Mouse (Mus musculus) megakaryocyte progenitor cell, adult 5-6 weeks (primary cell): ENCODE results near the gene Gnb5. TPM values are rescaled to one million over a fixed set of nuclear protein-coding genes. Genes with fewer than 3 reads are reported as not detected.

Experiments
- ATAC-seq: replicated peaks from 2 replicates; pipeline ENCODE4 v1.8.0; 2016; ENCODE audit warnings: mild to moderate bottlenecking, moderate TSS enrichment, inconsistent platforms; ENCODE audit not compliant: poor library complexity
- total RNA-seq, 2 experiments: library from RNA; stranded (forward) in 1 of 2; stranded (reverse) in 1 of 2; fragments of 157-497, 149-512 nt in 1 of 2; fragments of 200-1000 nt in 1 of 2; gene quantifications; 2 replicates each; pipeline versions ENCODE4 v1.2.3 to v1.2.4; 2015 to 2017

Gene Gnb5
- total RNA-seq (2015), result 0.51 and 0.67 TPM in 2 replicates
- 1.00 and 2.1 TPM in 2 replicates for total RNA-seq (2017)

DNA sequence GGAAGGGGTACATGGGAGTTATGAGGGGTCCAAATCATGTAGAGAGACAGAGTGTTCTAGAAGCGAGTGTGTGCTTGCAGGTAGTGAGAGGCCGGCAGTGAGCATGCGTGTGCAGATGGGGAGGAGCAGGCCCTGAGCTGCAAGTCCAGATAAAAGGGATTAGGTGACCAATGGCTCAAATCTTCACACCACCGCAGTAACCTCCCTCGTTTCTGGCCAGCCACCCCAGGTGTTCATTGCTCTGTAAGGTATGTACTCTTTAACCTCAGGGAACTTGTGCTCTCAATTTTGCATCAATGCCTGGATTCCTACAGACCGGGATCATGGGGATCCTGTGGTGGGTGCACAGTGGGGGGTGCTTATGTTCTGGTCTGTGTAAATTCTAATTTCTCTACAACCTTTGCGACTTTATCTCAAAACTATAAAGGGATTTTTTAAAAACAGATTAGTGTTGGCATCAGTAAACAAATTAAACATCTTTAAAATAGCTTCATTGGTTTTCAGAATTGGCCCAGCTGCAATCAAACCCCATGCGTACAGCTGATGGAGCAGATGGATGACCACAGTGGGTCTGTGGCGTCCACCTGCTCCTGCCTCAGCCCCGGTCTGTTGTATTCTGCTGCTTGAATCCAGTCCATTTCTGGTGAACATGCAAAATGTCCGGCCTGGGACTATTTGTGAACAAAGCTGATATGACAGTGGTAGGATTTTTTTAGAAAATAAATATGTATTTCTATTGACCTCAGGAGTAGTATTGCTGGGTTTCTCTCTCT, at the start of gene Gnb5:
TSS of gene Gnb5 (plus strand) at position 163 of the 773 bp plus-strand sequence.
- ATAC-seq, result no peak

DNA sequence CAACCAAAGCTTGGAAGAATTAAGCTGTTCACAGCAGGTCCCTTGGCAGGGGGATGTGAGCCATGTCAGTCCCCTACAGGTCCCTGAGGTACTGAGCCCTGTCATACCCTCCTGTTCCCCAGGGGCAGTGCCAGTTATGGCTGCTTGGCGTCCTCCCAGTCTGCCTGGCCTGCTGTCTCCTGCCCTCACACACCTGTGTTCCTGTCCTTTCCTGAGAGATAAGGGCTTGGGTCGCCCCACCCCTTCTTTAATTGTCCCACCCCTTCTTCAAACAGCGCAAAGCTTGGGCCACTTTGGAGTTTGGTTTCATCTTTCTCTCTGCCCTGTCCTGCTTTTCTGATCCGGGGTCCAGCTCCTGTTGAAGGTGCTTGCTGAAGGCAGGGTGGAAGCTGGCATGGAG, 47.3 kb upstream of the Gnb5 start:
- ATAC-seq, result no peak

DNA sequence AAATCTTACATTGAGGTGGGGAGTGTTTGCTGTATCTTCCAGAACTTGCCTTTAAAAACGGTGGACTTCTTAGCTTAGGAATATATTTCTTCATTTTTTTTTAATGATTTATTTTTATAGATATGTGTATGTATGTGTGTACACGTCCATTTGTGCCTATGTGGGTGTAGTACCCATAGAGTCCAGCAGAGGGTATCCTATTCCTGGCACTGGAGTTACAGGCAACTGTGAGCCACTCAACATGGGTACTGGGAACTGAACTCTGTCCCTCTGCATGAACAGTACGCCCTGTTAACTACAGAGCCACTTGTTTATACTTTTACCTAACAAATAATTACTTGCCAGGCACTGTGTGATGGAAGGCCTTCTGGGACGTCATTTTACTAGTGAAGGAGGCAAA, 46.4 kb upstream of the Gnb5 start:
- no peak for ATAC-seq

DNA sequence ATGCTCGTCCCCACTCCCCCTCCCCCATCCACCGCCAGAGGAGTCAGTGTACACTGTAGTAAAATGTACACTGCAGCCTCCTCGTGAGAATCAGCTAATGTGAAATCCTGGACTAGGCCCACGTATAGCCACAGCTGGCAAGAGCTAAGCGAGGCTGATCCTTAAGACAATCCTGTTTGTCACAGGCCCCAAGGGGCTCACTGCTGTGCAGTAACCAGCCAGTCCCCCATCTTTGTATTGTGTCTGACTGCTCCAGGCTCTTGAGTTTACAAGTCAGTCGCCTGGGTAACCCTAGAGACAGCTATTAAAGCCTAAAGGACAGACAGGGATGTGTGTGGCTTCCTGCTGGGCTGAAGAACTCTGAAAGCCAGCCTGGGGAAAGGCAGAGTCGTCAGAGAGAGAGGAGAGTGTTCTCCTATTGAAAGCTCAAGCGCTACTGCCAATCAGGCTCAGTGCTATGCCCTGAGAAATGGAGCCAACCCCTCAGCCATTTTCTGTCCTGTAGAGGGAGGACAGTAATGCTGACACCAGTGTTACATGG, 44.7 kb upstream of the Gnb5 start:
- no peak for ATAC-seq

DNA sequence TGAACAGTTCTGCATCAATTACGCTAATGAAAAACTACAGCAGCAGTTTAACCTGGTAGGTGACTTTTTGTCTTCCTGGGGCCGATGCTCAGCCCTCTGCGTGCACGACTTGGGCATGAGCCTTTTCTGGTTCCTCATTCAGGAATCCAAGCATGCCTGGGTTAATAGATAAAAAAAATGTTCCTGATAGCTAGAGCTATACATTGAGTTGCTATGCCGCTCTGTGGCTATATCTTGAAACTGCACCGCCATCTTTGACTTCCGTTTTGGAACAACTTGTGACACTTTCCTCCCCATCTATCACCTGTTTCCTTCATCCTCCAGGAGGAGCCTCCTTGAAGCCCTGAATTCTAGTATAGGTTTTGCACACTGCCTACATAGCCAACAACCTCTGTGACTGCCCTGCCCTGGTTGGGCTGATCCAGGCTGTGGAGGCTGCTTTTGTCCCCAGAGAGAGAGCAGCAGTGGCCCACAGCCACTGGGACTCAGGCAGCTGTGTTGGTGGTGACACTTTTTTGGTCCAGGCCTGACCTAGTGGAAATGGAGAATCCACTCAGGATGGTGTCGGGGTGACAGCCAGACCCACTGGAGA, 43.8 kb upstream of the Gnb5 start:
- peak; percentile 87 for ATAC-seq

DNA sequence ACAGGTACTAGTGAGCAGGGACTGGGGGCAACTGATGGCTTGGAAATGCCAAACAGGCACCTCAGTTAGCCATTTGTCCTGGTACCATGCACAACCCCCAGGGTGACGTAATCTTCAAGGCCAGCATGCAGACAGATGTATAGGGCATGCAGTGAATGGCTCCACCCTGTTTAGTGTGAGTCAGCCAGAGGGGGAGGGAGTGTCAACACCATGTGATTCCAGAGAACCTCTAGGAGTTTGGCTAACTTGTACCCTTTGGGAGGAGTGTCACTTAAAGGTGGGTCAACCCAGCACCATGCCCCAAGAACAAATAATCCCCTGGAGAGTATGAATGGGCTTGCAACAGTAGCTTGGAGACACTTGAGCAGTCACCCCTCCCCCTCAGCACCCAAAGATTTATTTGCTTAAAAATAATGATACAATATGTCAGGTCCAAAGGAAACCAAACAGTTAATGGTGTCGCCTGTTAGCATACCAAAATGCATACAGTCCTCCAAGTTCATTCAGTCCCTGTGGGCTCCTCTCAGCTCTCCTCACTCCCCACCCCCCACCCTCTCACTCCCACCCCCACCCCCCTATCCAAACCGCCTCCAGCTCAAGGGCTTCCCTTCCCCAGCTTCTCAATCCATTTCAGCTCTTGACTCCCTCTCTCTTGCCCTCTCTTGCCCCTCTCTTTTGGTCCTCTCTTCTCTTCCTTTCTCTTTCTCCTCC, 41.9 kb upstream of the Gnb5 start:
- peak; percentile 47 for ATAC-seq

DNA sequence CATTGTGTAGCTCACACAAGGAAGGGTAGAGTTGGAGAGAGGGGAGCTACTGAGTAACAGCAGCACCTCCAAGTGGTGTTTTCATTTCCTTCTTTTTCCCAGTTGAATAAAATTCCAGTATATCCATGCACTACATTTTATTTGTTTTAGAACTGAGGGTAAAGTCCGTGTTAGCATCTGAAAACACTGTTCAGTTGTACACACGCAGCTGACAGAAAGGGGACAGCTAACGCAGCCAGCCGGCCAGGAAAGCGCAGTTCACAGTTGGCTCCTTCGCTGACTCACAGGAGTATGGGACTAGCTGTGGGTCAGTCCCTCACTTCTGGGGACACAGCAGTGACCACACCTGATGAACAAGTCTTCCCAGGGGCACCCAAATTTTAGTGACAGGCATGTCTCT, 38.9 kb upstream of the Gnb5 start:
- ATAC-seq, result no peak

DNA sequence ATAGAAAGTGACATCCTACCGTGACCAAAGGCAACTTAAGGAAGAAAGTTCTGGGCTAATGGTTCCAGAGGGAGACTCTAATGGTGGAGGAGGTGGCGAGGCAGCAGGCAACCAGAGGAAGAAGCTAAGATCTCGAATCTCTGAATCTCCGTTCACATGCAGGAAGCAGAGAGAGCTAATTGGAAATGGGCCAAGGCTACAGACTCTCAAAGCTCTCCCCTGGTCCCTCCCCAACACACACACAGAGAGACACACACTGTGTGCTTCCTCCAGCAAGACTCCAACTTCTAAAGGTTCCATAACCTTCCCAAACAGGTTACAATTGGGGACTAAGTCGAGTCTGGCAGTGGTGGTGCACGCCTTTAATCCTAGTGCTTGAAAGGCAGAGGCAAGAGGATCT, 35.7 kb upstream of the Gnb5 start:
- no peak for ATAC-seq

DNA sequence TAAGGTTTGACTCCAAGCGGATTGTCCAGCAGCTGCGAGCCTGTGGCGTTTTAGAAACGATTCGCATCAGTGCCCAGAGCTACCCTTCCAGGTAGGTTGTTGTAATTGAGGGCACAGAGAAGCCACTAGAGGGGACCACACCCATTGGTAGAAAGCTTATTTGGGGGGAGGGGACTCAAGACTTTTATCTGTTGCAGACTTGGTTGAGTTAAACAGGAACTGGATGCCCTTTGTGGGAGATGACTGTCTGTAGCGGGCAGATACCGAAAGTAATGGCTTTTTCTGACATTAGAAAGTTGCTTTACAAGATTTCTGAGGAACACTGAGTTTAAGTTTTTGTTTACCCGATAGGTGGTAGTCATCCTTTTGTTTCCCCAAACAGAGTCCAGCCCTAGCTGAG, 34.5 kb upstream of the Gnb5 start:
- peak; percentile 56 for ATAC-seq

DNA sequence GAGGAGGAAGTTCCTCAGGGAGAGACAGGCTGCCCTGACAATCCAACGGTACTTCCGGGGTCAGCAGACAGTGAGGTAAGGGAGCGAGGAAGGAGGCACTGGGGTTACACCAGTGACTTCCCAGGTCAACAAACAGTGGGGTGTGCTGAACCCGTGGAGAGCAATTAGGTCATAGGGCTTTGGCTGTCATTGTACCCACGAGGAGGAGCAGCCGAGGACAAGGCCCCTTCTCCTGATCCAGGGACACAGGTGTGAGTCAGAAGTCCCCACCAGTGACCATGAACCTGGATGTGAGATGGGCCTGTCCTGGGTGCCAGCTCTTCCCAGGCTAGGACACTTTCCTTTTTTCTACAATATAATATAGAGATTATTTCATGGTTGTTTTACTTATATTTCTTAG, 32.4 kb upstream of the Gnb5 start:
- ATAC-seq, result no peak

DNA sequence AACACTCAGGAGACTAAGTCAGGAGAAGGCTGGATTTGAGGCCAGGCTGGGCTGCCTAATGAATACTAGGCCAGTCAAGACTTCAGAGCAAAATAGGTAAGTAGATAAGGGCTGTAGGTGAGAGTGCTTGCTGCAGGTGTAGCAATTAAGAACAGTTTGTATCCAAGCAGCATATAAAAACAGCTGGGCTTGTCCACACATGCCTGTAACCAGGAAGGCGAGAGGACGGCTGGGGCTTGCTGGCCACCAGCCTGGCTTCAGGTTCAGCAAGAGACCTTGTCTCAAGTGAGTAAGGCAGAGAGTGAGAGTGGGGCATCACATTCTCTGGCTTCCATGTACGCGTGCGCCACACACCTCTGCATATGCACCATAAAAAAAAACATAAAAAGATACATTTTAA, 31.6 kb upstream of the Gnb5 start:
- ATAC-seq, result no peak

DNA sequence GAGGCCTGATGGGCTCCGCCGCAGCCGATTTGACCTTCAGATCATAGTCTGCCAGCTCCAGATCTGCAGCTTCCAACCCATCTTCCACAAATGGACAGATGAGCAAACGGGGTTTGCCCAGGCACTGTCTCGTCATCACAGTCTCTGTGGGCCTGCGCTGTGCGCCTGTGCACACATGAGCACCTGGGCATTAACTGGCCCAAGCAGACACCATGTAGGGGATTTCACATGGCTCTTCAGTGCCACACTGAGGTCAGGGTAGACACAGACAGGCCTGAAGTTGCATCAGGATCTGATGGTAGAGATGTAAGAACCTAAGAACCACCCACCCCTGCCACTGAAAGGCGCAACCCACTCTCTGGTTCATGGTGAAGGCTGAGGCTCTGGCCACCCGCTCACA, 31.0 kb upstream of the Gnb5 start:
- 0 out of 2 replicates have a peak, but pooled peaks have one; percentile 9 for ATAC-seq

DNA sequence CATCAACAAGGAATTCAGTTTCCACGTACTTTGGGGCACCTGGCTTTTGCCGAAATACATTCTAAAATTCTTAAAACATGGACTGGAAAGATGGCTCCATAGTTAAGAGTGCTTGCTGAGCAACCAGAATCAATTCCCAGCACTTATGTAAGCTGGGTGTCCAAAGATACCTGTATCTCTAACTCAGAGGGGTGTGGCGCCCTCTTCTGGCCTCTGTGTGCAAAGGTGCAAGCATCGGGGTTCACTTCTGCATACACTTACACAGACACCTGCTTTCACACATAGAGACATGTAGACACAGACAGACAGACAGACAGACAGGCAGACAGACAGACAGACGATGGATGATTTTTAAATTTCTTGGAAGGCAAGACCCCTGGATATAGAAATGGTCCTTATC, 25.3 kb upstream of the Gnb5 start:
- peak; percentile 69 for ATAC-seq

DNA sequence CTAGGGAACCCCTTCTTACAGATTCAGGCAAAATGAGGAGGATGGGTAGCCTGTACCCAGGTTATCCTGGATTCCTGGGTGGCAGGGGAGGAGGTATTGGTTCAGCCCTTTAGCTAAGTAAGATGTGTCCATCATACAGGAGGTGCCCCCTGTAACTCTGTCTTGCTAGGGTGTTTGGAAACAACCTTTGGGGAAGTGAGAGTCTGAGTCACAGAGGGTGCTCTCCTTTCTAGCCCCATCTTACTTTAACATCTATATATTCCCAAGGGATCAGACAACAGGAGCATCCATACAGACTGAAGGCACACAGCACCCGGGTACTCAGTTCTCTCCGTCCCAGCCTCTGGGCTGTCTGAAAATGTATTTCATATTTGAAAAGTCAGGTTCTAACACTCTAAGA, 23.9 kb upstream of the Gnb5 start:
- ATAC-seq, result peak; percentile 40; the same call in 1 of the 2 replicates

DNA sequence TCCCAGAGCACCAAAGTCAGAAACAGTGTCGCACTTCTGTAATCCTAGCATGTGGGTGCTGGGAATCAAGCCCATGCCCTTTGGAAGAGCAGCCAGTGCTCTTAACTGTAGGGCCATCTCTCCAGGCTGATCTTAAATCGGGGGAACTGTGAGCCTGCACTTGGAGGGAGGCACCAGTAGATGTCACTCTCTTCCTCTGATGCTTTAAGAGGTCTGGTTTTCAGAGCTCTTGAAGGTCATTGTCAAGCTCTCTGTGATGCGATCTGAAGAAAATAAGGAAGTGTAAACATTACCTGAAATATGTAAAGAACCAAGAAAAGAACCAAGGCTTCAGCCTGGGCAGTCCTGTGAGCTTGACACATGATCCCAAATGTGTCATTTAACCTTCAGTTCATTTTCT, 23.3 kb upstream of the Gnb5 start:
- ATAC-seq, result peak; percentile 87

DNA sequence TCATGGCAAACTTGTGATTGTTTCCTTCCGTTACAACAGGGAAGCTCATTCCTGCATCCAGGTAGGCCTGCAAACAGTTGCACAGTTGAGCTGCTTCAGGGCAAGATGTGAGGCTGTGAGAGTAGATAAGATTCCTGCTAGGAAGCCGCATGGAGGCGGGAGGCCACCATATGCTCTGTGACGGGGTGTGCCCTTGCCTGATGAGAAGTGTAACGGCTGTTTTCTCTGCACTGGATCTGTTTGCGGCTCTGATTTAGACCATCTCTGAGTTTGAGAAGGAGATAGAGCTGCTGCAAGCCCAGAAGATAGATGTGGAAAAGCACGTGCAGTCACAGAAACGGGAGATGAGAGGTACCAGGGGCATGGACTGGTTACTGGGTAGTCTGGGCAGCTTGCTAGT, 22.5 kb upstream of the Gnb5 start:
- no peak for ATAC-seq

DNA sequence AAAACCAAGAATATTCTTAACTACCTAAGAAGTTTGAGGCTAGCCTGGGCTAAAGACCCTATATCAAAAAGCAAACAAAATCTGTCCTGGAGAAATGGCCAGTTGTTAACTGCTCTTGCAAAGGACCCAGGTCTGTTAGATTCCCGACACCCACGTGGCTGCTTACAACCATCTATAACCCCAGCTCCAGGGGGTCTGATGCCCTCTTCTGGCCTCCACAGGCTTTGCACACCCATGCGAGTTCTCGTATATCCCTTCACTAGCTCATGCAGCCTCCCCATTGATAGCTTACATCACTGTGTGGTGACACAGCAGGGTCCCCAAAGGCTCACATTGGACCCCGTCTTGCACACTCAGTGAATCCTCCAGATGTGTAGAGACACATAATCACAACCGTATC, 20.7 kb upstream of the Gnb5 start:
- no peak for ATAC-seq

DNA sequence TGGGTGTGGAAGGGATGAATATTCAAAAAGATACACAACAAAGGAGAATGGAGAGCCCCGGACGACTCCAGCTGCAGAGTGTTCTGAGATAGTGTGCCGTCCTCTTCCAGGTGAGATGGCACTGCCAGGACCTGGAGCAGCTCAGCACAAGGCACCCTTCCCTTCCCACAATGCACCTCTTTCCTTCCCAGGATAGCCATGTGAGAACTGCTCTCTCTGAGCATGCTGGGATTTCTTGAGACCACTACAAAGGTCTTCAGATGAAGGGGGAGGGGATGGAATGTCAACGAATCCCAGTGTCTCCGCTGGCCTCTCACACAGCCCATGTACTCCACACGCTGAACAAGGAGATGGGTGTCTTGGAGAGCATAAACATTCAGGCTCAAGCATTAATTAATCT, 18.5 kb upstream of the Gnb5 start:
- ATAC-seq, result no peak

DNA sequence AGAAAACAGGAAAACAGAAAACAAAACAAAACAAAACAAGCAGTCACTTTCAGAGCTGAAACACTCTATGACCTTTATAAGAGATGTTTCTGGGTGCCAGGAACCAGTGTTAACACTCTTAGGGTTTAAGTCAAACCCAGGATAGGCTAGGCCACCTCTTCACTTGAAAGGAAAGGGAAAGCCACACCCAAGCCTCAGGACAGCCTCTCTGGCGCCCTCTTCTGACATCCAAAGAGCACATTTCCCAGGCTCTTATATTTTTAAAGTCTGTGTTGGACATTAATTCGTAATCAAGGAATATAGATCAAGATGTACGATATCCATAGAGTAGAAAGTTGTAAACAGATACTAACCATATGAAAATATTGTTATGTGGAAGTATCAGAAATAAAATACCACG, 16.5 kb upstream of the Gnb5 start:
- peak; percentile 90 for ATAC-seq

DNA sequence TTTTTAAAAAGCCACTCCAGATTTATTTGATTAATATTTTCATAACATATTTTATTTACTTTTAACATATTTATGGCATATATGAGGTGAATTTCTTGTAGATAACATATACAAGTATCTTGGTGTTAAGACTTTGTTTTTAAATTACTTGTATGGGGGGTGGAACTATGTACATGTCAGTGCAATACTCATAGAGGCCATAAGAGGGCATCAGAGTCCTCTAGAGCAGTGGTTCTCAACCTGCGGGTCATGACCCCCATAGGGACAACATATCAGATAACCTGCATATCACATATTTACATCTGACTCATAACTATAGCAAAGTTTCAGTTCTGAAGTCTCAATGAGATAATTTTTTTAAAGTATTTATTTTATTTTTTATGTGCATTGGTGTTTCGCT, 6.7 kb upstream of the Gnb5 start:
- ATAC-seq, result peak; percentile 84

DNA sequence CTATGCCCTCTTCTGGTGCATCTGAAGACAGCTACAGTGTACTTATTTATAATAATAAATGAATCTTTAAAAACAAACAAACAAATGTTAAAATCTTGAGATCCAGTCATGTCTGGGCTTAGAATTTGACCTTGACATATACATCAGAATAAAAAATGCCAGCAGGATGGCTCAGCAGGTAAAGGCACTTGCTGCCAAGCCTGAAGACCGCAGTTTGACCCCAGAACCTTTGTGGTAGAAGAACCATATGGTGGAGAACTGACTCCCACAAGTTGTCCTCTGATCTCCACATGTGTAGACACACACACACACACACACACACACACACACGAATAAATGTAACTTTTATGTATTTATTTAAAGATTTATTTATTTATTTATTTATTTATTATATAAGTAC, 3.1 kb upstream of the Gnb5 start:
- no peak for ATAC-seq

DNA sequence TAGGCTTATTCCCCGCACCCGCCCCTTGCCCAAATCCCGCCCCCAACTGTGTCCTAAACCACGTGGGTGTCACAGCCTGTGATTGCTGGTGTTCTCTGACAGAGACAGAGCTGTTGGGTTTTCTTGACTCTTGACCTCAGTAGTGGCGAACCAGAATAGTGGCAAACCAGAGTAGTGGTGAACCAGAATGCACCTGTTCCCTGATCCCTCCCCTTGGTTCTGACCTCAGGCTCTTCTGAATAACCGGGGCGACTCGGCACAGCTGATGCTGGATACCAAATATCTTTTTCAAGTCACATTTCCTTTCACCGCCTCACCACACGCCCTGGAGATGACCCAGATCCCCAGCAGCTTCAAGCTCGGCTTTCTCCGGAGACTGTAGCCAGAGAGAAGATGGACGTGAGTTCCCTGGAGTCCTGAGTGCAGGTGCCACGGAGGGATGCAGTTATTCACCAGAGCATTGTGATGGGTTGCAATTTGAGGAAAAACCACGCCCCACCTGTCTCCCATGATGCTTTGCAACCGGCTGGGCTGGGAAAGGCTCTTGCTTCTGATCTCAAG, 2.3 kb upstream of the Gnb5 start:
- no peak for ATAC-seq
